Mouse (Mus musculus): ENCODE data around the gene Paox. TPM values are rescaled to one million over a fixed set of nuclear protein-coding genes. Genes with fewer than 3 reads are reported as not detected.
A peak's percentile ranks its signal among the peaks of the same experiment; 100 is the strongest.

Paox gene
- polyA plus RNA-seq, 1 experiment from 2014 or later, result 7.5 TPM

GRCm38 (mm10) chr7:140095556-140095955, 20.0 kb upstream of the Paox start:
- Histone ChIP-seq H3K27ac (no peak overlapping the region), H3K4me1 (peaks cover 8% of the 10 kb centered on the region; the same call in 1 of the 2 replicates), H3K36me3 (ENCODE audit: poor library complexity, severe bottlenecking) (no peaks in the 10 kb centered on the region), H3K27me3 (no peaks in the 10 kb centered on the region), H3K4me3 (no peak overlapping the region), H3K9ac (no peak overlapping the region), H3K4me2 (no peak overlapping the region), H3K9me3 (replicated peaks) (no peaks in the 10 kb centered on the region)
- 38% methylated on average over 1 of the region's 1 CpGs for WGBS
- no peak for ATAC-seq

GRCm38 (mm10) chr7:140096055-140096454, 19.5 kb upstream of the Paox start:
- Histone ChIP-seq H3K9me3 (replicated peaks) (no peaks in the 10 kb centered on the region), H3K4me2 (no peak overlapping the region), H3K4me3 (no peak overlapping the region), H3K36me3 (ENCODE audit: poor library complexity, severe bottlenecking) (no peaks in the 10 kb centered on the region), H3K27me3 (no peaks in the 10 kb centered on the region), H3K27ac (no peak overlapping the region), H3K4me1 (peaks cover 8% of the 10 kb centered on the region; the same call in 1 of the 2 replicates), H3K9ac (no peak overlapping the region)
- ATAC-seq, result no peak

DNA sequence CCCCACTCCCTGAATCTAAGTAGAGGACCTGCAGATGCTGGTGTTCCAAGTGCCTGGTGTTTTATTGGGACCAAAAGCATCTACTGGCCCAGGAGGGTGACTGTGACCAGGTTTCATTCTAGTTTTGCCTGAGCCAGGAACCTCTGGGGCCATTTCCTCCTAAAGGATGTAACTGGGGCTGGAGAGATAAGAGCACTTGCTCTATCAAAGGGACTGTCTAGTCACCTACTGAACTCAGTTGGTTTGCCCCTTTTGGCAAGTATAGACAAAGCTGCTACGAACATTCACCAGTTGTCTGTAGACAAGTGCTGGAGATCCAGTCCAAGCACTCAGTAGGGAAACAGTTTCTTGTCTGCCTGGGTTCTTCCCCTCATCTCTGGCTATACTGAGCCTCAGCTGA, 17.1 kb upstream of the Paox start:
- 92% methylated on average over 1 of the region's 1 CpGs for WGBS
- no peak overlapping the region for H3K4me2 ChIP-seq
- no peaks in the 10 kb centered on the region for H3K36me3 ChIP-seq (ENCODE audit: poor library complexity, severe bottlenecking)
- H3K27ac ChIP-seq, result no peak overlapping the region
- H3K4me3 ChIP-seq, result no peak overlapping the region
- no peaks in the 10 kb centered on the region for H3K9me3 ChIP-seq (replicated peaks)
- peaks cover 22% of the 10 kb centered on the region for H3K4me1 ChIP-seq
- H3K9ac ChIP-seq, result no peak overlapping the region
- no peak for ATAC-seq
- H3K27me3 ChIP-seq, result no peaks in the 10 kb centered on the region

DNA sequence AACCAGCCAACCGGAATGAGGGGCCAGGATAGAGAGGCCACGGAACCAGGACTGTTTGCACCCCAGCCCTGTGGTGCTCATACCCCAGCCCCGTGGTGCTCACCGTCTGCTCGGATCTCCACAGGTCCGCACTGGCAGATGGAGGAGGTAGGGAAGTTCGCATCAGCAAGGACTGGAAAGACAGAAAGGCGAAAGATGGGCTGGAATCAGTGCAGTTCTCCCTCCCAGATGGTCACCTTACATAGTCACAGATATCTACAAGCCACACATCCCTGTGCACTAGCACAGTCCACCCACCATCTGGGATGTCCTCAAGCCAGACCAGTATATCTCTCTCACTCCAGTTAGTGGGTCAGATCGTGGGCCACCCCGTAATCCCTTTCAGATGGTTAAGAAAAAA, 14.1 kb upstream of the Paox start:
- no peak for ATAC-seq
- peaks cover 14% of the 10 kb centered on the region for H3K4me1 ChIP-seq
- H3K27me3 ChIP-seq, result no peaks in the 10 kb centered on the region
- peaks cover 18% of the 10 kb centered on the region for H3K36me3 ChIP-seq (ENCODE audit: poor library complexity, severe bottlenecking)
- no peaks in the 10 kb centered on the region for H3K9me3 ChIP-seq (replicated peaks)
- H3K4me3 ChIP-seq, result peak overlapping the region; percentile 41
- 75% methylated on average over 10 of the region's 10 CpGs for WGBS
- peak overlapping the region; percentile 69 for H3K9ac ChIP-seq
- peak overlapping the region; percentile 73 for H3K4me2 ChIP-seq
- no peak overlapping the region for H3K27ac ChIP-seq

DNA sequence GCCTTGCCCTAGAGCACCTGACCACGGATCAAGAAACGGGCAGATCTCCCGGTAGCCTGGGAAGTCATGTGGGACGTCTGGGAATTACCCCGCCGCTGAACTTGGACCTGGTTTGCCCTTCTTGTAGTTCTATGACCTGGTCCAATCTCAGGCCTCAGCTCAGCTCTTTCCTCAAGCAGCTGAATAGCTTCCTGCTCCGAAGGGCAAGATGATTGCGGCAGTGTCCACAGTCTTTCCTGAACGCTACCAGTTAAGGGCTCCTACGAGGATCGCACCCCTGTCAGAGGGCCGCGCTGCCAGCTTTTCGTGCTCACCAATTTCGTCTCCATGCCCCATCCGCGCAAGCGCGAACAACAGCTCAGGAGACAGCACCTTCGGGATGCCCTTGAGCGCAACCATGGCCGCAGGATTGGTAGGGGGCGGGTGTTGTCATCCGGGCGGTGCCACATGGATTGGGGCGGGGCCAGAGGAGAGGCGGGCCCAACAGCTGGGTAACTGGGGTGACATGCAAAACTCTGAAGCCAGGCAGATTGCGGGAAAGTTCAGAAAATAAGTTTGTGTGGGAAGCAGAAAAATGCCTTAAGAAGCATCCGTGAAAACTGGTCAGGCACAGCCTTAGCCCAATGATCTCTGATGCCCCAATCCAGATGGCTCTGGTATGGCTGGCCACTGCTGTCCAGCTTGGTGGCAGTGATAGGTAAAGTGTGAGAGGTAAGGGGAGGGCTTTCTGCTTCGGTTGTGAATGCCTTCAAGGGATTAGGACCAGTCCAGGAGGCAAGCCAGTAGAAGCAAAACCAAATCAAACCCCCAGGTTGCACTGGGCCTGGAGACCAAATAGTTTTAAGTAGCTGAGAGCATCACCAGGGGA, 13.4 kb upstream of the Paox start, which contains the start of gene Fuom:
Gene Fuom, minus strand, starts transcription at position 449 of the 868 bp plus-strand sequence.
- no peaks in the 10 kb centered on the region for H3K27me3 ChIP-seq
- no peak within 1 kb of the TSS for H3K27ac ChIP-seq
- peaks cover 24% of the 10 kb centered on the region for H3K36me3 ChIP-seq (ENCODE audit: poor library complexity, severe bottlenecking)
- peak within 1 kb of the TSS; percentile 73 for H3K4me2 ChIP-seq
- ATAC-seq, result peak; percentile 93
- peak within 1 kb of the TSS; percentile 41 for H3K4me3 ChIP-seq
- no peaks in the 10 kb centered on the region for H3K9me3 ChIP-seq (replicated peaks)
- H3K9ac ChIP-seq, result peak within 1 kb of the TSS; percentile 69
- WGBS, result 2% methylated on average over 30 of the region's 30 CpGs
- peaks cover 14% of the 10 kb centered on the region for H3K4me1 ChIP-seq

GRCm38 (mm10) chr7:140104009-140104408, 11.6 kb upstream of the Paox start:
- H3K27ac ChIP-seq, result no peak overlapping the region
- peaks cover 42% of the 10 kb centered on the region for H3K36me3 ChIP-seq (ENCODE audit: poor library complexity, severe bottlenecking)
- 80% methylated on average over 4 of the region's 4 CpGs for WGBS
- H3K4me1 ChIP-seq, result peaks cover 14% of the 10 kb centered on the region
- no peak overlapping the region for H3K4me2 ChIP-seq
- no peaks in the 10 kb centered on the region for H3K27me3 ChIP-seq
- H3K9me3 ChIP-seq (replicated peaks), result no peaks in the 10 kb centered on the region
- H3K9ac ChIP-seq, result no peak overlapping the region
- H3K4me3 ChIP-seq, result no peak overlapping the region
- ATAC-seq, result no peak

- H3K9ac ChIP-seq, result no peak overlapping the region
- no peak overlapping the region for H3K27ac ChIP-seq
- WGBS, result 60% methylated on average over 3 of the region's 3 CpGs
- no peak overlapping the region for H3K4me2 ChIP-seq
- peaks cover 60% of the 10 kb centered on the region for H3K36me3 ChIP-seq (ENCODE audit: poor library complexity, severe bottlenecking)
- no peaks in the 10 kb centered on the region for H3K27me3 ChIP-seq
- H3K4me3 ChIP-seq, result no peak overlapping the region
- H3K9me3 ChIP-seq (replicated peaks), result no peaks in the 10 kb centered on the region
- H3K4me1 ChIP-seq, result peaks cover 9% of the 10 kb centered on the region
- ATAC-seq, result no peak
Measured at GRCm38 (mm10) chr7:140111943-140112342, 3.7 kb upstream of the Paox start.

DNA sequence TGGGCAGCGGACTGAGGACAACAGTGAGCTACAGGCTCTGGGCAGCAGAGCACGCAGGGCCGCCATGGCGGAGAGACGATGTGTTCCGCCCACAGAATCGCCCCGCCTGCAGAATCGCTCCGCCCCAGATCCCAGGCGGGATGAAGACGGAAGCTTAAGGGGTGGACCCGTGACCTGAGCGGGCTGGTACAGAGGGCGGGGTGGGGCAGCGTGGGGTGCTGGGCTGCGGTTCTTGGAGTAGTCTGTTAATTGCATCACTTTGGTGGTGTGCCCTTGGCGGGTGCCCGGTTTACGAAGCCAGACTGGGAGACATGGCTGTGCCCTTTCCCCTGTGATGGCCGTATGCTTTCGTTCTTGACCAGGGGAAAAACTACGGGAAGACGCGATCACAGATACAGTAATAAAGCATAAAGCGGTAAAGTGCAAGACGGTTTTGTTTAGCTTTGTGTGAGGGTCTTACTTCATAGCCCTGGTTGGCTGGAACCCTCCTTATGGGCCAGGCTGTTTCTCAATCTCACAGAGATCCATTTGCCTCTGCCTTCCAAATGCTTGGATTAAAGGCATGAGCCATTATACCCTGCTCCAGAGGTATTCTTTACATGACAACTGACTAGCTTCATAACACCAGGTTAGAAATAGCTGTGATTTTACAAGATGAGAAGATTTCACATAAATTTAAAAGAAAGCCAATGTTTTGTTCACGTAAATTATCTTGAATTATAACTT, 893 bp downstream of the Paox start, which contains the start of gene Echs1:
Gene Echs1, minus strand, starts transcription at position 148 of the 726 bp plus-strand sequence.
- 4% methylated on average over 28 of the region's 28 CpGs for WGBS
- Histone ChIP-seq H3K9ac (peak within 1 kb of the TSS; percentile 83), H3K4me3 (peak within 1 kb of the TSS; percentile 85), H3K36me3 (ENCODE audit: poor library complexity, severe bottlenecking) (peaks cover 15% of the 10 kb centered on the region; the same call in 1 of the 2 replicates), H3K9me3 (replicated peaks) (no peaks in the 10 kb centered on the region), H3K4me1 (peaks cover 9% of the 10 kb centered on the region), H3K4me2 (peak within 1 kb of the TSS; percentile 87), H3K27me3 (no peaks in the 10 kb centered on the region), H3K27ac (peak within 1 kb of the TSS; percentile 63)
- peak; percentile 96 for ATAC-seq

- ATAC-seq, result no peak
- H3K4me2 ChIP-seq, result no peak overlapping the region
- no peak overlapping the region for H3K9ac ChIP-seq
- no peaks in the 10 kb centered on the region for H3K27me3 ChIP-seq
- no peaks in the 10 kb centered on the region for H3K36me3 ChIP-seq (ENCODE audit: poor library complexity, severe bottlenecking)
- H3K9me3 ChIP-seq (replicated peaks), result no peaks in the 10 kb centered on the region
- no peak overlapping the region for H3K4me3 ChIP-seq
- peaks cover 3% of the 10 kb centered on the region for H3K4me1 ChIP-seq
- no peak overlapping the region for H3K27ac ChIP-seq
- 91% methylated on average over 2 of the region's 2 CpGs for WGBS
Measured at GRCm38 (mm10) chr7:140120484-140120883, 4.9 kb downstream of the Paox start.

DNA sequence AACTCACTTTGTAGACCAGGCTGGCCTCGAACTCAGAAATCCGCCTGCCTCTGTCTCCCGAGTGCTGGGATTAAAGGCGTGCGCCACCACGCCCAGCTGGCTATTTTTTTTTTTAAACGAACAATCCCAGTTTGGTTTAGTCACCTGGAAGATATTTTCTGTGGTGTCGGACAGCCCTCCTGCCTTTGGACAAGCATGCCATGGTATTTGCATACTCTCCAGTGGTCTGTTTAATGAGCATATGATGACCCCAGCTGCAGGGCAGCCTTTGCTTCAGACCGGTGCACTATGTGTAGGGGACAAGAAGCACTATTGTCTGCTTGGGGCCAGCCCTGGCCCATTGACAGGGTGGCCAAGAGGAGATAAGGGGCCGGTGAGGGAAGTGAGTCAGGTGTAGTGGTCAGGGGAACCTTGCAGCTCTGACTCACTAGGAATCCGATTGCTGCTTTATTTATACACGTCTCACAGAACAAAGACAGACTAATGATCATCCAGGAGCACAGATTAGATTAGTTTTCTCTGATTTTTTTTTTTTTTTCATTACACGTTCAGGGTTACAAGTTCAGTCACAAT, 5.8 kb downstream of the Paox start:
- ATAC-seq, result no peak
- peaks cover 5% of the 10 kb centered on the region; the same call in 1 of the 2 replicates for H3K4me1 ChIP-seq
- H3K27ac ChIP-seq, result no peak overlapping the region
- no peak overlapping the region for H3K9ac ChIP-seq
- no peaks in the 10 kb centered on the region for H3K9me3 ChIP-seq (replicated peaks)
- WGBS, result 66% methylated on average over 13 of the region's 13 CpGs
- H3K4me3 ChIP-seq, result no peak overlapping the region
- no peaks in the 10 kb centered on the region for H3K27me3 ChIP-seq
- H3K4me2 ChIP-seq, result no peak overlapping the region
- no peaks in the 10 kb centered on the region for H3K36me3 ChIP-seq (ENCODE audit: poor library complexity, severe bottlenecking)

DNA sequence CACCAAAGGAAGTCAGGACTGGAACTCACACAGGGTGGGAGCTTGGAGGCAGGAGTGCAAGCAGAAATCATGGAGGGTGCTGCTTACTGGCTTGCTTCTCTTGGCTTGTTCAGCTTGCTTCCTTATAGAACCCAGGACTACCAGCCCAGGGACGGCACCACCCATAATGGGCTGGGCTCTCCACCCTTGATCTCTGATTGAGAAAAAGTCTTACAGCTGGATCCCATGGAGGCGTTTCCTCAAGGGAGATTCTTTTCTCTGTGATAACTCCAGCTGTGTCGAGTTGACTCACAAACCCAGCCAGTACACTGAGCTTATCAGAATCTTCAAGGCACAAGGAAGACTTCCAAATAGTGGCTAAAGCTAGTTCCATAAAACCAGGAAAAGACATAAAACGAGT, 7.2 kb downstream of the Paox start:
- H3K4me3 ChIP-seq, result no peak overlapping the region
- WGBS, result 32% methylated on average over 4 of the region's 4 CpGs
- no peak overlapping the region for H3K9ac ChIP-seq
- no peaks in the 10 kb centered on the region for H3K27me3 ChIP-seq
- no peaks in the 10 kb centered on the region for H3K36me3 ChIP-seq (ENCODE audit: poor library complexity, severe bottlenecking)
- H3K4me1 ChIP-seq, result peaks cover 5% of the 10 kb centered on the region; the same call in 1 of the 2 replicates
- H3K9me3 ChIP-seq (replicated peaks), result no peaks in the 10 kb centered on the region
- H3K4me2 ChIP-seq, result no peak overlapping the region
- H3K27ac ChIP-seq, result no peak overlapping the region
- no peak for ATAC-seq

- Histone ChIP-seq H3K9me3 (replicated peaks) (no peaks in the 10 kb centered on the region), H3K4me1 (peaks cover 5% of the 10 kb centered on the region; the same call in 1 of the 2 replicates), H3K36me3 (ENCODE audit: poor library complexity, severe bottlenecking) (no peaks in the 10 kb centered on the region), H3K4me2 (no peak overlapping the region), H3K4me3 (no peak overlapping the region), H3K27me3 (no peaks in the 10 kb centered on the region), H3K9ac (no peak overlapping the region), H3K27ac (no peak overlapping the region)
- 98% methylated on average over 1 of the region's 1 CpGs for WGBS
- no peak for ATAC-seq
Measured at GRCm38 (mm10) chr7:140124382-140124781, 8.8 kb downstream of the Paox start.
